Mouse (Mus musculus) cortical plate, adult 2 months (tissue): ENCODE data around the gene Olfr874. TPM values are rescaled to one million over a fixed set of nuclear protein-coding genes. Genes with fewer than 3 reads are reported as not detected.
"Not testable (repeated sequence)": the region's sequence is repeated elsewhere in the genome, so short reads cannot be mapped to it uniquely, and the experiment has no call there.

Source experiments
- H3K27ac ChIP-seq: fragments of 200-500 bp; 2 replicates; pipeline ENCODE4 v1.5.1; 2012; ENCODE audit warnings: low read length, control low read depth, inconsistent platforms; ENCODE audit not compliant: insufficient read depth
- H3K4me1 ChIP-seq: fragments of 200-500 bp; 2 replicates; pipeline ENCODE4 v1.6.1; 2011; ENCODE audit warnings: low read length; ENCODE audit not compliant: control insufficient read depth, insufficient read depth
- H3K4me3 ChIP-seq: fragments of 200-500 bp; 2 replicates; pipeline ENCODE4 v1.5.1; 2011; ENCODE audit warnings: mild to moderate bottlenecking, low read length, control low read depth; ENCODE audit not compliant: insufficient read depth
- CTCF ChIP-seq: fragments of 200-500 bp; IDR thresholded peaks from 2 replicates; pipeline ENCODE4 v1.5.1; 2011; ENCODE audit warnings: mild to moderate bottlenecking, control low read depth, low read length; ENCODE audit not compliant: insufficient read depth; ENCODE audit errors: extremely low read depth
- POLR2A ChIP-seq: fragments of 200-500 bp; IDR thresholded peaks from 2 replicates; pipeline ENCODE4 v1.6.1; 2011; ENCODE audit warnings: mild to moderate bottlenecking, low read length, control low read depth; ENCODE audit not compliant: insufficient read depth; ENCODE audit errors: extremely low read depth
- polyA plus RNA-seq: library from polyadenylated mRNA; depleted of rRNA; stranded (reverse); fragments of >200 nt; gene quantifications from 2 replicates; pipeline ENCODE4 v1.2.3, GENCODE M21; 2012; rRNA removed

Olfr874 gene
- polyA plus RNA-seq: not detected in 2 replicates

GRCm38 (mm10) chr9:37744806-37745205, at the start of gene Olfr874:
Gene Olfr874 (plus strand): TSS chr9:37745106.
- no peaks in the 10 kb centered on the region for H3K4me1 ChIP-seq
- no peak for TF ChIP-seq POLR2A
- no peak for TF ChIP-seq CTCF
- no peak within 1 kb of the TSS for H3K4me3 ChIP-seq
- no peak within 1 kb of the TSS for H3K27ac ChIP-seq

- no peak within 1 kb of the TSS for H3K4me3 ChIP-seq
- H3K27ac ChIP-seq: no peak within 1 kb of the TSS
- no peak for TF ChIP-seq POLR2A
- TF ChIP-seq CTCF: no peak
- H3K4me1 ChIP-seq: no peaks in the 10 kb centered on the region
Measured at GRCm38 (mm10) chr9:37716150-37716549, 28.8 kb upstream of the Olfr874 start, which contains the start of gene Olfr160. Gene Olfr160 (minus strand): TSS chr9:37716250.

GRCm38 (mm10) chr9:37734310-37734709, 10.6 kb upstream of the Olfr874 start:
- H3K27ac ChIP-seq: no peak overlapping the region
- no peaks in the 10 kb centered on the region for H3K4me1 ChIP-seq
- TF ChIP-seq POLR2A (no peak), CTCF (no peak)
- H3K4me3 ChIP-seq: no peak overlapping the region

GRCm38 (mm10) chr9:37750319-37751075, 5.6 kb downstream of the Olfr874 start:
- Histone ChIP-seq H3K4me1 (no peaks in the 10 kb centered on the region; the same call in 1 of the 2 replicates), H3K27ac (no peak overlapping the region; the same call in 1 of the 2 replicates), H3K4me3 (no peak overlapping the region)

GRCm38 (mm10) chr9:37751467-37751866, 6.6 kb downstream of the Olfr874 start:
- Histone ChIP-seq H3K4me1 (no peaks in the 10 kb centered on the region; the same call in 1 of the 2 replicates), H3K27ac (no peak overlapping the region), H3K4me3 (no peak overlapping the region)
- TF ChIP-seq CTCF (no peak), POLR2A (no peak)

More at GRCm38 (mm10) chr9:37750319-37751075, 5.6 kb downstream of the Olfr874 start:
- no peak for TF ChIP-seq CTCF
- no peak for TF ChIP-seq POLR2A

DNA sequence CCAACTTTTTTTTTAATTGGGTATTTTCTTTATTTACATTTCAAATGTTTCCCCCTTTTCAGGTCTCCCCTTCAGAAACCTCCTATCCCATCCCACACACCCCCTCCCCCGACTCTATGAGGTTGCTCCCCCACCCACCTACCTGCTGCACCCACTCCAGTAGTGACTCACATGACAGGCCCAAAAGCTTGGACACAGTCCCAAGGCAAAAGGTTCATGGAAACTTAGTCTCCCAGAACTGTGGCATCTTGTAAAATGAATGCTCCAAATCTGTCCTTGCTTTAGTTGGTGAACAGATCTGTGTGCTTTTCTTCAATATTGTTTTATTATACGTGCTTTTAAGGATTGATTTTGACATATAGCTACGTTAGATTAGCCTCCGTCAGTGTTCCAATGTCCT, 7.1 kb downstream of the Olfr874 start:
- Histone ChIP-seq H3K4me1 (no peaks in the 10 kb centered on the region; the same call in 1 of the 2 replicates), H3K4me3 (no peak overlapping the region), H3K27ac (no peak overlapping the region)
- TF ChIP-seq CTCF (no peak), POLR2A (no peak)

GRCm38 (mm10) chr9:37761728-37762127, 16.8 kb downstream of the Olfr874 start:
- TF ChIP-seq POLR2A (no peak), CTCF (no peak)
- Histone ChIP-seq H3K4me1 (no peaks in the 10 kb centered on the region), H3K4me3 (no peak overlapping the region), H3K27ac (no peak overlapping the region)

- no peak overlapping the region for H3K27ac ChIP-seq
- TF ChIP-seq CTCF (no peak), POLR2A (no peak)
- no peaks in the 10 kb centered on the region for H3K4me1 ChIP-seq
Measured at GRCm38 (mm10) chr9:37762541-37762940, 17.6 kb downstream of the Olfr874 start.

DNA sequence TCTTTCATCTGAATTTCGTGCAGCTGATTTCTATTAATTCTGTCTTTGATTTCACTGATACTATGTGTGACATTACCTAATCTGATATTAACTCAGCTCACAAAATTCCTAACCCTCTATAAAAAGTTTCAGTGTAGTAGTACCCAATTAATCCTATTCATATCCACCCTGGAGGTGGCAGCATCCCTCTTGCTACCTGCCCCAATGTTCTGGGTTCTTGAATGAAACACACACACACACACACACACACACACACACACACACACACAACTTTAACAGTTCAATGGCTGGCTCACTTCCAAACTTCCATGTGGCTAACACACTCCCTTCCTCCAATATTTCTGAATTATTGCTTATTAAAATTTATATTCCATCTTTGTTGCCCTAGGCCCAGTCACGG, 25.8 kb downstream of the Olfr874 start:
- Histone ChIP-seq H3K4me1 (no peaks in the 10 kb centered on the region), H3K27ac (no peak overlapping the region), H3K4me3 (no peak overlapping the region)
- TF ChIP-seq POLR2A (no peak), CTCF (no peak)

More at GRCm38 (mm10) chr9:37762541-37762940, 17.6 kb downstream of the Olfr874 start:
- H3K4me3 ChIP-seq: no peak overlapping the region

DNA sequence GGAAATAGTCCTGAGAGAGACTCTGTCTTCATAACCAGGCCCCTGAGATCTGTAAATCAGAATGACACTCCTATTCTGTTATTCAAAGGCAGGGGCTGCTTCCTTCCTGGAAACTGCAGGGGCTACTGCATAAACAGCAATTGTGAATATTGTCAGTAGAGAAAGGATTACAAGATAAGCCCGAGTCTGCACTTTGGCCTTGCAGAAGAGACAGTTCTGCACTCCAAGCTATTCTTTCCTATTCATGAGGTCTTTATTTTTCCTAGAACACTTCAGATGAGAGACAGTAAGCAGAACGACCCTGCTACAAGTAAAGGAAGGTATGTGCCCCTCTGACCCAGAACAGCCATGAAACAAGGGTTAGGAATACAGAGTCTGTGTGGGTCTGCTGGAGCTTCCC, 26.9 kb downstream of the Olfr874 start, which contains the start of gene Olfr875:
Gene Olfr875, plus strand, starts transcription at position 99 of the 400 bp plus-strand sequence.
- H3K4me3 ChIP-seq: no peak within 1 kb of the TSS
- H3K27ac ChIP-seq: no peak within 1 kb of the TSS
- H3K4me1 ChIP-seq: no peaks in the 10 kb centered on the region
- TF ChIP-seq POLR2A (no peak), CTCF (no peak)

DNA sequence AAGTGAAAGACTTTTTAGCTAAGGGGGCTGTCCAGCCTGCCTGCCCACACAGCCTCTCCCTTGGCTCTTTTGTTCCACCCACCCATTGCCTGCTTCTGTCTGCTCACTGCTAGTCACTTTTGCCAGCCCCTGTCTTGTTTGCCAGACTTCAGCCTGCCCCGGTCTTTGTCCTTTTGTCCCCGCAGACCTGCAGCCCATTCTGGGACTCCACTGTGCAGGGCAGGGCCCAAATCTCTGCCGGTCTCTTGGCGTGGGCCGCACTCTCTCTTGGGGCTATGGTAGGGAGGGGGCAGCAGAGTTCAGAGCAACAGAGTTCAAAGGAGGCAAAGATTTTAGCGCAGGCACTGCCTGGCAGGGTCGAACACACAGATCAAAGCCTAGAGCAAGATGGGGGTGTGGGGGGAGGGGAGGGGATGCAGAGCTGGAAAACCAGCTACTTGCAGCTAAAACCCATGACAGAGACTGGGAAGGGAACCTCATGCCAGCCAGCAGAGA, 37.9 kb downstream of the Olfr874 start:
- TF ChIP-seq POLR2A: no peak
- TF ChIP-seq CTCF: no peak
- Histone ChIP-seq H3K4me3 (no peak overlapping the region), H3K27ac (no peak overlapping the region), H3K4me1 (0 out of 2 replicates have a peak, but pooled peaks cover 2% of the 10 kb centered on the region)

GRCm38 (mm10) chr9:37783394-37784387, 38.8 kb downstream of the Olfr874 start:
- H3K4me3 ChIP-seq, H3K4me1 ChIP-seq, H3K27ac ChIP-seq: not testable (repeated sequence)
